Comparison of ENCODE assay signal across 8 mouse cellular contexts in the genomic region with DNA sequence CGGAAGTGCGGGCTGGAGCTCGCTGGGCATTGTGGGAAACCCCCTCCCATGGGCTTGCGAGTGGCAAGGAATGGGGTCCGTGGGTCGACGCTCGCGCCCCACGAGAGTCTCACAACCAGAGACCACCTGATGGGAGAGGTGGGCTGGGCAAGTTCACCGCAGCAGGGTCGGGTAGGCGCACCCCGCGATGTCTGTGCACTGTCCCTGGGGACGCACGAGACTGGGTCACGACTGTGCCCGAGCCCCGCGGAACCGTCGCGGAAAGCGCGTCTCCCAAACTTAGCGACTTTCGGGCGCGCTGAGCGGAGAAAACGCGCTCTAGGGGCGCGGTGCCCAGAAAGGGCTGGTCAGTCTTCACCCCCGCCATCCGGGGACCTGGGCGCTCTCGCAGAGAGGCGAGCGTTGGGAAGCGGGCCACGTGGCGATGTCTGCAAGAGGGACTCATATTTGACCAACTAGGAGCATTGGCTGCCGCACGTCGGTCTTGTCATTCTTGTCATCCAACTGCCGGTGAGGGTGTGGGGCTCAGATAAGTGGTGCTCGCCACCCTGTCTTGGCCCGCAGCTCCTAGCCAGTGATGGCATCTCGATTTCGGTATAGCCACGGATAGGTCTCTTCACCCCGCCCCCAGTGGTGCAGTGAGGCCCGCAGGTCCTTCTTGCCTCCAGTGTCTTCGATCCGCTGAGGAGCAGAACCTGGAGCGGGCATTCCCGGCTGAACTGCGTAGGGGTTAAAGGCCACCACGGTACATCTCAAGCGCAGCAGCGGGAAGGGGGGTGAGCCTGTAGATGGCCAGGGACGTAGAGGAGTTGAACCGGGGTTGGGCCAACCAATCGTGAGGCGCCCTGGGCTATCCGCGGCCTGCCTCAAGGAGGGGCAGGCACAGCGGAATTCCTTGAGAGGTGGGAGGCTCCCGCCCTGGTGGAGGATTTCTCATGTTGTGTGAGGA. TPM values are rescaled to one million over a fixed set of nuclear protein-coding genes. Genes with fewer than 3 reads are reported as not detected.
DNase-seq lines count a peak whose midpoint lies in the region; ATAC-seq and TF ChIP-seq lines count a peak whose summit lies in the region.
"Had no signal": no experiment of that assay in that cellular context is flagged by ENCODE, and none has a peak within 500 bp of the region (broad histone marks: within the 10 kb centered on the region; RNA-seq: fewer than 3 reads in every experiment).

No protein-coding gene starts in this region.

- H3K4me2 ChIP-seq in forebrain, embryonic 16.5 days (ENCODE audit: low read length): peak overlapping the region; percentile 81

- peak; percentile 43 for ATAC-seq in forebrain, embryonic 16.5 days
- peak; percentile 36 for ATAC-seq in megakaryocyte, adult 5-6 weeks (ENCODE audit: poor library complexity, severe bottlenecking)

- peak overlapping the region; percentile 12 for H3K27ac ChIP-seq in cerebellum, adult 2 months (ENCODE audit: insufficient read depth, low read length)
- no peak overlapping the region for H3K27ac ChIP-seq in forebrain, embryonic 16.5 days (ENCODE audit: low read length)
- H3K27ac ChIP-seq in hindbrain, embryonic 10.5 days: peak overlapping the region; percentile 94

- H3K27me3 ChIP-seq in cerebellum, adult 2 months (ENCODE audit: control insufficient read depth, insufficient read depth, low read length): no peaks in the 10 kb centered on the region
- peaks cover 23% of the 10 kb centered on the region for H3K27me3 ChIP-seq in forebrain, embryonic 16.5 days (replicated peaks; ENCODE audit: control insufficient read depth, insufficient read depth, low read length)
- peaks cover 10% of the 10 kb centered on the region for H3K27me3 ChIP-seq in hindbrain, embryonic 10.5 days (ENCODE audit: insufficient read depth, poor library complexity, severe bottlenecking)

- H3K4me1 ChIP-seq in cerebellum, adult 2 months (ENCODE audit: control insufficient read depth, insufficient read depth, low read length): peaks cover 48% of the 10 kb centered on the region
- H3K4me1 ChIP-seq in forebrain, embryonic 16.5 days (replicated peaks; ENCODE audit: control insufficient read depth, insufficient read depth, low read length): peaks cover 19% of the 10 kb centered on the region
- peaks cover 48% of the 10 kb centered on the region for H3K4me1 ChIP-seq in hindbrain, embryonic 10.5 days (replicated peaks)

- no peak for TF ChIP-seq CTCF in cerebellum, adult 2 months (IDR thresholded peaks at IDR 0.05; ENCODE audit: borderline replicate concordance, insufficient read depth, low read depth, low read length)

- no peaks in the 10 kb centered on the region for H3K9me3 ChIP-seq in forebrain, embryonic 16.5 days (ENCODE audit: control insufficient read depth, low read length)
- H3K9me3 ChIP-seq in hindbrain, embryonic 10.5 days: no peaks in the 10 kb centered on the region

- H3K4me3 ChIP-seq in cerebellum, adult 2 months (replicated peaks; ENCODE audit: insufficient read depth, low read depth, low read length): peak overlapping the region; percentile 54
- H3K4me3 ChIP-seq in forebrain, embryonic 16.5 days (replicated peaks; ENCODE audit: low read length): peak overlapping the region; percentile 75
- H3K4me3 ChIP-seq in hindbrain, embryonic 10.5 days: peak overlapping the region; percentile 94

- no peaks in the 10 kb centered on the region for H3K36me3 ChIP-seq in forebrain, embryonic 16.5 days (ENCODE audit: control insufficient read depth, insufficient read depth)
- H3K36me3 ChIP-seq in hindbrain, embryonic 10.5 days: no peaks in the 10 kb centered on the region

- TF ChIP-seq POLR2A in cerebellum, adult 2 months (IDR thresholded peaks at IDR 0.05; ENCODE audit: borderline replicate concordance, insufficient read depth, low read length): no peak

- peak overlapping the region; percentile 75 for H3K9ac ChIP-seq in forebrain, embryonic 16.5 days (replicated peaks; ENCODE audit: low read depth, low read length)

- WGBS in cerebellum, adult 2 months: 4% methylated on average over 71 of the region's 71 CpGs
- WGBS in forebrain, embryonic 16.5 days: under 1% methylated on average over 69 of the region's 71 CpGs
- under 1% methylated on average over 71 of the region's 71 CpGs for WGBS in hindbrain, embryonic 10.5 days

- DNase-seq in T-cell, adult 2 months (ENCODE audit: low spot score): peak; percentile 10
- DNase-seq in cerebellum, adult 2 months: peak; percentile 68 to 71
- peak; percentile 76 for DNase-seq in hindbrain, embryonic 10.5 days (ENCODE audit: low spot score)
- peak; percentile 20 to 48 for DNase-seq in left cerebral cortex, adult 8-10 months (ENCODE audit: low spot score in 2 of 2)
- DNase-seq in right cerebral cortex, adult 2 months (ENCODE audit: low spot score in 2 of 2): peak; percentile 30 to 35

RNA-seq across cellular contexts. Expression of a gene that starts 0.7 kb away (rescaled TPM):
- 31.9 and 34.6 TPM in 2 replicates for polyA plus RNA-seq in cerebellum, adult 2 months (2012; rRNA removed)
- 9.5 and 11.9 TPM in 2 replicates for polyA plus RNA-seq in forebrain, embryonic 16.5 days (2015; fragmentation: Nextera tagmentation; extraction: Ambion mirVana)
- 18.6 and 22.2 TPM in 2 replicates for polyA plus RNA-seq in hindbrain, embryonic 10.5 days (2016; fragmentation: Nextera tagmentation; extraction: Ambion mirVana)
- total RNA-seq in left cerebral cortex, adult 8-10 months (2022): 10 to 100 TPM; 10.9 to 11.9 (median 11.4) TPM
- 1.4 and 2.5 TPM in 2 replicates for total RNA-seq in megakaryocyte, adult 5-6 weeks (2015)
- 2.3 and 3.9 TPM in 2 replicates for total RNA-seq in megakaryocyte, adult 5-6 weeks (2017)

RNA-seq across cellular contexts. Expression of a gene that starts 33.1 kb away (rescaled TPM):
- polyA plus RNA-seq in cerebellum, adult 2 months (2012; rRNA removed): not detected in 2 replicates
- not detected in 2 replicates for polyA plus RNA-seq in forebrain, embryonic 16.5 days (2015; fragmentation: Nextera tagmentation; extraction: Ambion mirVana)
- polyA plus RNA-seq in hindbrain, embryonic 10.5 days (2016; fragmentation: Nextera tagmentation; extraction: Ambion mirVana): 0.08 TPM in 1 of 2 replicates, not detected in the other
- total RNA-seq in left cerebral cortex, adult 8-10 months (2022): not detected
- total RNA-seq in megakaryocyte, adult 5-6 weeks (2015): not detected in 2 replicates
- total RNA-seq in megakaryocyte, adult 5-6 weeks (2017): not detected in 2 replicates
- total RNA-seq: left cerebral cortex, postnatal 10 days had no signal

RNA-seq across cellular contexts. Expression of a gene that starts 37.0 kb away (rescaled TPM):
- 154 and 159 TPM in 2 replicates for polyA plus RNA-seq in cerebellum, adult 2 months (2012; rRNA removed)
- 135 and 139 TPM in 2 replicates for polyA plus RNA-seq in forebrain, embryonic 16.5 days (2015; fragmentation: Nextera tagmentation; extraction: Ambion mirVana)
- 161 and 169 TPM in 2 replicates for polyA plus RNA-seq in hindbrain, embryonic 10.5 days (2016; fragmentation: Nextera tagmentation; extraction: Ambion mirVana)
- 10 to 100 TPM; 71.5 to 81.3 (median 74.0) TPM for total RNA-seq in left cerebral cortex, adult 8-10 months (2022)
- 37.8 and 55.2 TPM in 2 replicates for total RNA-seq in megakaryocyte, adult 5-6 weeks (2015)
- total RNA-seq in megakaryocyte, adult 5-6 weeks (2017): 61.6 and 102 TPM in 2 replicates

Comparison
In these comparisons a context has a peak if more than half of its experiments do, and no peak if none do; other contexts are left out.
1. DNase-seq: peak in every context shown above with its lines; median percentile 76 in hindbrain, embryonic 10.5 days; 70 in cerebellum, adult 2 months; 34 in left cerebral cortex, adult 8-10 months; 32 in right cerebral cortex, adult 2 months; 10 in T-cell, adult 2 months.